Mouse (Mus musculus) left cerebral cortex, adult 2 months (tissue): ENCODE results near the gene Rab14. TPM values are rescaled to one million over a fixed set of nuclear protein-coding genes. Genes with fewer than 3 reads are reported as not detected.
A peak's percentile ranks its signal among the peaks of the same experiment; 100 is the strongest.

Experiments
- DNase-seq, 2 experiments: peaks; one replicate each; pipeline ENCODE4 v3.0.0; 2021 to 2022; ENCODE audit warnings: low spot score in 2 of 2, mixed read lengths in 1 of 2; ENCODE audit errors: extremely low spot score in 1 of 2
- H3K27ac ChIP-seq: fragments of 200-600 bp; 2 replicates; pipeline ENCODE4 v1.8.1; 2022
- H3K4me3 ChIP-seq: fragments of 200-600 bp; 2 replicates; pipeline ENCODE4 v1.8.1; 2022
- CTCF ChIP-seq: fragments of 200-600 bp; IDR thresholded peaks from 2 replicates; pipeline ENCODE4 v1.8.1; 2022; ENCODE audit warnings: antibody characterized with exemption, mild to moderate bottlenecking, moderate library complexity
- intact Hi-C: fragments of 180-260 bp; cut with DNase I; formaldehyde crosslinking; loops from one replicate; pipeline ENCODE4 v1.15.1; 2025
- total RNA-seq, 2 experiments: library from RNA; stranded (reverse); gene quantifications; 2 replicates each; pipeline ENCODE4 v1.2.3; 2021

Rab14 gene
- total RNA-seq, 2 experiments from 2014 or later, result 219 to 229 TPM

- Histone ChIP-seq H3K27ac (no peak overlapping the region), H3K4me3 (no peak overlapping the region)
- no peak for DNase-seq
- intact Hi-C loops, result no loop called here
- no peak for TF ChIP-seq CTCF
Measured at GRCm38 (mm10) chr2:35133891-35134290, 67.0 kb downstream of the Rab14 start.

GRCm38 (mm10) chr2:35132662-35133055, 68.3 kb downstream of the Rab14 start:
- Histone ChIP-seq H3K27ac (no peak overlapping the region; the same call in 1 of the 2 replicates), H3K4me3 (peak overlapping the region; percentile 50)
- intact Hi-C loops, result no loop called here
- DNase-seq, result no peak
- no peak for TF ChIP-seq CTCF

- peak; percentile 14 for TF ChIP-seq CTCF
- peak overlapping the region; percentile 45 for H3K27ac ChIP-seq
- peak overlapping the region; percentile 50 for H3K4me3 ChIP-seq
- DNase-seq, result peak; percentile 92 to 94
- intact Hi-C loops, result no loop called here
Measured at GRCm38 (mm10) chr2:35131991-35132661, 68.8 kb downstream of the Rab14 start.

- no peak for TF ChIP-seq CTCF
- Histone ChIP-seq H3K4me3 (peak overlapping the region; percentile 50), H3K27ac (peak overlapping the region; percentile 6; the same call in 1 of the 2 replicates)
- no peak for DNase-seq
- intact Hi-C loops, result no loop called here
Measured at GRCm38 (mm10) chr2:35131491-35131890, 69.4 kb downstream of the Rab14 start.

Other genes with a start within 250 kb of the Rab14 start
- 1 to 10 TPM; 1.3 to 1.6 TPM for gene Traf1, start 239.3 kb downstream of the Rab14 start, total RNA-seq
- under 1 TPM; 0.37 to 0.45 TPM for gene Hc, start 139.7 kb downstream of the Rab14 start, total RNA-seq
- under 1 TPM in 1 of 2 experiments, not detected in 1; 0.21 TPM for gene AI182371, start 99.6 kb downstream of the Rab14 start, total RNA-seq
- gene Cntrl, start 91.6 kb downstream of the Rab14 start, total RNA-seq, result 1 to 10 TPM; 9.0 to 9.6 TPM
- gene Gsn, start 55.3 kb upstream of the Rab14 start, total RNA-seq, result 10 to 100 TPM; 37.6 to 38.2 TPM
- gene Stom, start 135.9 kb upstream of the Rab14 start, total RNA-seq, result 1 to 10 TPM; 6.3 to 6.7 TPM
- gene 4930568D16Rik, start 166.6 kb upstream of the Rab14 start, total RNA-seq, result not detected
- not detected for gene 4930402F06Rik, start 196.1 kb upstream of the Rab14 start, total RNA-seq